Mouse (Mus musculus): ENCODE results near the gene Esyt1.
"Not testable (repeated sequence)": the region's sequence is repeated elsewhere in the genome, so short reads cannot be mapped to it uniquely, and the experiment has no call there.

The Esyt1 gene

GRCm38 (mm10) chr10:128525671-128526308 is at the start of gene Esyt1:
Esyt1 (minus strand) TSS chr10:128525871.
- DNase-seq (ENCODE audit: low read depth, low spot score), result peak; percentile 94

DNA sequence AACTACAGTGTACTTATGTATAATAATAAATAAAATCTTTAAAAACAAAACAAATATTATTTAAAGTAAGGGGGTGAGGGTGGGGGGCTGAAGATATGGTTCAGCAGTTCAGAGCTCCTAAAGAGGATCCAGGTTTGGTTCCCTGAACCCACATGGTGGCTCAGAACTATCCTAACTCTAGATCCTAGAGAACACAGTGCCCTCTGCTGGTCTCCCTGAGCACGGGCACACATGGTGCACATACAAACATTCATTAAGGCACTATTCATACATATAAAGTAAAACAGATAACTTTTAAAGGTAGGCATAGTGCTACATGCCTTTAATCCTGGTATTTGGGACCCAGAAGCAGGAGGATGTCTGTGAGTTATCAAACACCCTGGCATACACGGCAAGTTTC is 49.4 kb upstream of the Esyt1 start:
- DNase-seq (ENCODE audit: low read depth, low spot score), result peak; percentile 26

GRCm38 (mm10) chr10:128565788-128566531 is 40.3 kb upstream of the Esyt1 start, which contains the start of gene Pa2g4:
Pa2g4 (minus strand) TSS chr10:128565987.
- peak; percentile 94 for DNase-seq (ENCODE audit: low read depth, low spot score)

- DNase-seq (ENCODE audit: low read depth, low spot score), result peak; percentile 16
Measured at GRCm38 (mm10) chr10:128565206-128565787, 39.6 kb upstream of the Esyt1 start.

DNA sequence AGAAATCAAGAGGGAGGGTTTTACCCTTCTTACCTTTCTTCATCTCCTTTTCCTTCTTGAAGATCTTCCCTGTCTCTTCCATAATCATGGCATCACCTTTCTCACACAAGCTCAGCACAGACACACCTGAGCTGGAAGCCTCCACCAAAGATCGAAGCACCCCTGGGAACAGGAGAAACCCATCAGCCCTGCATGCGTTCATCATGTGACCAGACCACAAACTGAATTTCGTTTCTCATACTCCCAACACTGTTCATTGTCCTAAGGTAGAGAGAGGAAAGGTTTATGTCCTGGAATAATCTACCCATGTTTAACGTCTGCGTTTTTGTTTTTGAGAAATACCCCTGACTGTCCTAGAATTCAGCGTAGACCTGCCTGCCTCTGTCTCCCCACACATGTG is 37.9 kb upstream of the Esyt1 start:
- DNase-seq (ENCODE audit: low read depth, low spot score), result no peak

DNA sequence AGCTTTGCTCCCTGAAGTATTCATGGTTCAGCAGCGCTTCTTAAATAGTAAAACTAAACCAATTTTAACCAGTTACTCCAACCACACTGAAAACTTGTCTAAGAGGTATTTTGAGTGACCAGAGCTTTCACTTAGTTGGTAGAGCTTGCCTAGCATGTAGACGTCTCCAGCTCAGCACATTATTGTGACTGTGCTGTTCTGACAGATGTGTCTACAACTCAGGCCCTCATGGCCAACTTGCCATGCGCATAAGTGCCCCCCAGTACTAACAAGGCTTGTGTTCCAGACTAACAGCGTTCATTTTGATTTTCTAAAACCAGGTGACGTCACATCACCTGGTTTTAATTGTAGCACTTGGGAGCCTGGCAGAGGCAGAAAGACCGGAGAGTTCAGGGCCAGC is 31.3 kb upstream of the Esyt1 start:
- DNase-seq (ENCODE audit: low read depth, low spot score), result no peak

DNA sequence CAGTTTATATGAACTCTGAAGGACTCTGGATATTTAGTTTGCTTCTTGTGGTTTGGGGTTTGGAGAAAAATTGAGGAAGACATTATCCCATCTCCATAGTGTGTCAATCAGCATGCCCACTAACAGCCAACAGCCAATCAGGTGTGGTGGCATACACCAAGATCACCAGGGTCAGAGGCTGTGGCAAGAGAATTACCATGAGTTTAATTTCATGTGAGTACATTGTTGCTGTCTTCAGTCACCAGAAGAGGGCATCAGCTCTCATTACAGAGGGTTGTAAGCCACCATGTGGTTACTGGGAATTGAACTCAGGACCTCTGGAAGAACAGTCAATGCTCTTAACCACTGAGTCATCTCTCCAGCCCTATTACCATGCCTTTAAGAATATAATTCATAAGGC is 30.6 kb upstream of the Esyt1 start:
- no peak for DNase-seq (ENCODE audit: low read depth, low spot score)

DNA sequence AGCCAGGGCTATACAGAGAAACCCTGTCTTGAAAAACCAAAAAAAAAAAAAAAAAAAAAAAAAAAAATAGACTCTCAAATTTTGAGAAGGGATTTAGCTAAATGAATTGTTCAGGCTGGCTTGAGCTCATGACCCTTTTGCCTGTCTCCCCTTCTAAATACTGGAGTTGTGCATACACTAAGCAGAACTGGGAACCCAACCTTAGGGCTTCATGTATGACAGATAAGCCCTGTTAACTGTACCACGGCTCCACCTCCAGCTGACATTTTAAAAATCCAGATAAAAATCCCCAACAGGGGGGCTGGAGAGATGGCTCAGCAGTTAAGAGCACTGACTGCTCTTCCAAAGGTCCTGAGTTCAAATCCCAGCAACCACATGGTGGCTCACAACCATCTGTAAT is 29.9 kb upstream of the Esyt1 start:
- not testable (repeated sequence) for DNase-seq (ENCODE audit: low read depth, low spot score)

DNA sequence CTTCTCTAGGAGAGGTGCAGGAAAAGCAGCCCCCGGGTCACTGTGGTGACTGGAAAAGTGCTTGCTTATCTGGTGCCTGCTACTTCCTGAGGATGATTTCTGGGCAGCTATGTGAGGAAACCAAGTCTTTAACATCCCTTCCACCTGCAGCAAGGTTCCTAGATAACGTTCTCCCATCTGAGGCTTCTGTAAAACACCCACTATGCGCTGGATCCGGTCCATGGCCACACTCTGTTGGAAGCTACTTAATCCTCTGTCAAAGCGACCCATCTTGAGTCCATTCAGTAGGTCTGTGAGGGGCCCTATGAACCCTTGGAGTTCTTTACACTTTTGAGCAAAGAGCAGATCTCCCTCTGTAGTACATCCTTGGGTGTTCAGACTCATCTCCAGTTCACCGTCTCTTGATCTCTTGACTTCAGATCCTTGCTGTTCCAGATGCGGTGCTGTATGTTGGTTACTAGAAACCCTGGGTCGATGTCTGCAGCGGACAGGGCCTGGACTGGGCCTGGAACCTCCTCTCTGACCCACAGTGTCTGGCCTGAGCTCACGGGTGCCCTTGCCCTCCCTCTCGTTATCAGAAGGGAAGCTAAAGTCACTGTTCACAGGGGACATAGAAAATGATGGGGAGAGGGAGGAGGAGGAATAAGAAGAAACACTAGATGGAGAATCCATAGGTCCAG is 24.6 kb upstream of the Esyt1 start:
- not testable (repeated sequence) for DNase-seq (ENCODE audit: low read depth, low spot score)

DNA sequence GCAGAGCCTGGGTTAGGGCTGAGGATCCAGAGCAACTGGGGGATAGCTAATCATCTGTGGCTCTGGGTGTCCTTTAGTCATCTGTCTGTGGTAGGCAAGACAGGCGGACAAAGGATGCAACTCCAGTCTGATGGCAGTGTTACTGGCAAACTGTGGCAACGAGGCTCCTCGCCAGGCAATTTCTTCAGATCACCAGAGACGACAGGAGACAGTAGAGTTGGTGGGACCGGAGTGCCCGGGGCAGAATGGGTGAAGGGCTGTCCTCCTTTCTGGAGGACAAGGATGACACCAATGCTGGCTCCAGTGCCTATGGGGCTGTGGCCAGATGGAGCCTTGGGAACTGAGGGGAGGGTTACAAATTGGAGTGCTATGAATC is 24.0 kb upstream of the Esyt1 start:
- DNase-seq (ENCODE audit: low read depth, low spot score), result not testable (repeated sequence)

GRCm38 (mm10) chr10:128548947-128549681 is 23.4 kb upstream of the Esyt1 start, which contains the start of gene Rpl41:
Rpl41 (minus strand) TSS chr10:128549305.
- DNase-seq (ENCODE audit: low read depth, low spot score), result peak; percentile 86

- DNase-seq (ENCODE audit: low read depth, low spot score), result peak; percentile 28
Measured at GRCm38 (mm10) chr10:128548051-128548791, 22.6 kb upstream of the Esyt1 start.

DNA sequence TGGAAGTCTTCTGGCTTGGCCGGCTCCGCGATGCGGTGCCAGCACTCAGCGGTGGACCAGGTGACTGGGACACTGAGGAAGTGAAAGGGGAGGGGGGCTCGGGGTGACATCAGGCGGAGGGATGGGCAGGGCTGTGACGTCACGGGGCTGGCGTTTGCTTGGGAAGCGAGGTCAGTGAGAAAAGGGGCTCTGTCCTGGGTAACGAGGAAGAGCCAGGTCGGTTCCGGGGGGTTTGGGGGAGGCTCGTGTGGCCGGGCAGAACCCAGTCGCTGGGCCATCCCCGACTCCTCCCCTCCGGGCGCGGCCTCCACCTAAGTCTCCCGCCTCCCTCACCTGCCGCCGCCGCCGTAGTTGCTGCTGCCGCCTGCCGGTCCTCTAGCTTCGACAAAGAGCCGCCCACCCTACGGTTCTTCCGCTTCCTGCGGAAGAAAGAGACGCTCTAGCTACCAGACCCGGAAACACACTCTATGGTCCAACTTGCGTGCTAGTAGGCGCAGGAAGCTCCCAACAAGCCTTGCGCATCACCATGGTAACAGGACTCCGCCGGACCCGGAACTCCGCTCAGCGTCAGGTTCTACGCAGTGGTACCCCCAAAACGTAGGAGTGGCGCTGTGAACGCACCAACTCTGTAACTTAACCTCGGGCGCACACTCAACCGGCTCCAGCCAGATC is 21.8 kb upstream of the Esyt1 start, which contains the start of gene Zc3h10:
Gene Zc3h10, minus strand, starts transcription at position 414 of the 672 bp plus-strand sequence.
- DNase-seq (ENCODE audit: low read depth, low spot score), result peak; percentile 92

DNA sequence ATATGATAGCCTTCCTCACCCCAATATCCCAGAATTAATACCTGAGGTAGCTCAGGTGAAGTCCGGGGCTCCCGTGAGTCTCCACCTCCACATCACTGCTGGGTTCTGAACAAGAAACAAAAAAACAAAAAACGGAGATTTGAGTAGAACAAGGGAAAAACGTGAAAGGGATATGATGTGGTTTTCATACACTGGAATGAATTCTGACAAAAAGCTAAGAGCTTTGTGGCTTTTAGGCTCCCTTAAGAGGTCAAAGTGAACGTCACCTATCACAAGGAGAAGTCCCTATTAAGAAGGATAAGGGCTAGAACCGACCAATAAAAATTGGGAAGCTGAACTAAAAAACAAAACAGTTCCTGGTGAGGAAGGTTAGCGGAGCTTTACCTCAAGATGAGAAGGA is 21.1 kb upstream of the Esyt1 start:
- no peak for DNase-seq (ENCODE audit: low read depth, low spot score)

- peak; percentile 66 for DNase-seq (ENCODE audit: low read depth, low spot score)
Measured at GRCm38 (mm10) chr10:128546361-128546760, 20.7 kb upstream of the Esyt1 start.

GRCm38 (mm10) chr10:128545570-128545898 is 19.9 kb upstream of the Esyt1 start:
- no peak for DNase-seq (ENCODE audit: low read depth, low spot score)

- no peak for DNase-seq (ENCODE audit: low read depth, low spot score)
Measured at GRCm38 (mm10) chr10:128544674-128545569, 19.3 kb upstream of the Esyt1 start.

DNA sequence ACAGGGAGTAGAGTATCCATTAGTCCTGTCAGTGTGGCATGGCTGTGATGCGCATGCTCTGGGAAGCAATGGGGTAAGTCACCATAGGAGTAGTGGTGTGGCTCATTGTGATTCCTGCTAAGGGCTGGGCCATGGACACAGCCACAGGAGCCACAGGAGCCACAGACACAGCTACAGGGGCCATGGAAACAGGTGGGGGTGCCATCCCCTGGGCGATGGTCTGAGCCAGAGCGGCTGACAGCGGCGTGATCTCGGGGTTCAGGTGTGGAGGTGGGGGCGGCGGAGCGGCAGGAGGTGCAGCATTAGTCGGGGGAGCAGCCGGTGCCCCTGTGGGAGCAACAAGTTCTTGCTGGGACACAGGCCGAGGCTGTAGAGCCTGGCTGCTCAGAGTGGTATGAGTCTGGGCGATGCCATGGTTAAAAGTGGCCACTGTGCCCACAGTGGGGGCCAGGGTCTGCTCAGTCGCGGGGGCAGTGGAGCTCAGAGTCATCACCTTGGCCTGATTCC is 18.5 kb upstream of the Esyt1 start:
- no peak for DNase-seq (ENCODE audit: low read depth, low spot score)

- no peak for DNase-seq (ENCODE audit: low read depth, low spot score)
Measured at GRCm38 (mm10) chr10:128543100-128543499, 17.4 kb upstream of the Esyt1 start.

All from c-Kit-negative CD71-positive TER-119-positive erythroid progenitor cells, embryonic 14.5 days (primary cell).